Mouse (Mus musculus) c-Kit-positive CD71-negative TER-119-negative erythroid progenitor cells, embryonic 14.5 days (primary cell): Measurements from ENCODE around the gene Commd7.
A peak's percentile ranks its signal among the peaks of the same experiment; 100 is the strongest.

Experiments
- DNase-seq: peaks from one replicate; pipeline ENCODE4 v3.0.0-alpha.2; 2013; ENCODE audit warnings: low read depth

Commd7 gene

DNA sequence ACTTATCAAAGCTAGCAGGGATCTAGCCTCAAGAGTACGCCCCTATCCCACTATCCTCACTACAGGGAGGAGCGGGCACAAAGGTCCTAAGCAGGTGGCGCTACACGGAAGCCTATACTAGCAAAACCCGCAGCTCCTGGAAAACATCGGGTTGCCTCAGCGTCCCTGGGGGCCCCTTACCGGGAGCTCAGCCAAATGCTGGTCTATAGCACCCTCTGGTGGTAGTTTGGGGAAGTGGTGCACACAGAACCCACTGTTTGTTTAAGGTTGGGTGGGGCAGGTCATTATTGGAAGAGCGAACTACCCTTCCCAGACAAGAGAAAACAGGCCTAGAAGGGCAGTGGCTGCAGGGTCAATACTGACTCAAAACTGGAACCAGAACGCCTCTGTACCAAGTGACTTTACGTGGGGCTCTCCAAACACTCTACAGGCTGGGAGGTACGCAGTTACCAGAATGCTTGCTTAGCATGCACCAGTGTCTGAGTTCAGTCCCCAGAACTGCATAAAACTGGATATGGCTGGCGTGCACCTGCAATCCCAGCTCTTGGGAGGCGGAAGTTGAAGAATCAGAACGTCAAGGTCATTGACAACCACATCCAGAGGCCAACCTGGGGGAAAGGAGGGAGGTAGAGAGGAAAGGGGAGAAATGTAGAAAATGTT lies 45.9 kb downstream of the Commd7 start:
- peak; percentile 82 for DNase-seq

DNA sequence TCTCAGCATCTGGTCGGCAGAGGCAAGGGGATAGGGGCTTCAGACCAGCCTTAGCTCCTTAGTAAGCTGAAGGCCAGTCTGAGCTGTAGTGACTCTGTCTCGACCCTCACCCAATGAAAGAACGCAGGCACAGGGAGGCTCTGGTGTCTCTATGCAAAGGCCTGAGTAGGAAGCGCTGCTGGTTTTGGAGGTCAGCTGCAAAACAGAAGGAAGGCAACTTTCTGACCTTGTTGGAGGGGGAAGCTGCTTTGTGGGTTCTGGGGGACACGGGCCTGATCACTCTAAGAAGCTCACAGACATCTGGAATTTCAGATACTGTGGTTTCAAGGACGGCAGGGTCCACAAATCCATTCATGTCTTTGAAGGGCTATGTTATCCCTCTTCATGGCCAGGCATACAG lies 46.6 kb downstream of the Commd7 start:
- no peak for DNase-seq

DNA sequence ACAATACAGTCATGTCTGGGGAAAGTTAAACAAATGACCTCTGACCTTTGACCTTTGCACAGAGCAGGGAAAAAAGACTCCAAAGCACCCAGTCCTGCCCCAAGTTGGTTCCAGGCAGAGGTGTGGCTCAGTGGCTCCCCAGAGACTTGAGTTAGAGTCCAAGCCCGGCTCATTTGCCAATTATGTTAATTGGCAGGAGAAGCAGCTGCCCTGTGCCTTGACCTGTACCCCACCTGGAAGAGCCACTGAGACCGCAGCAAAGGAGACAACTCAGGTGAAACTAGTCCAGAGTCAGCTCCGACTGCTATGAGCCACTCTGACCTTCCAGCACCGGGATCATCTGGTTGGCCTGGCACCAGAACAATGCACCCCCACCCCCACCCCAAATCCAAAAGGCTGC lies 48.2 kb downstream of the Commd7 start:
- no peak for DNase-seq

DNA sequence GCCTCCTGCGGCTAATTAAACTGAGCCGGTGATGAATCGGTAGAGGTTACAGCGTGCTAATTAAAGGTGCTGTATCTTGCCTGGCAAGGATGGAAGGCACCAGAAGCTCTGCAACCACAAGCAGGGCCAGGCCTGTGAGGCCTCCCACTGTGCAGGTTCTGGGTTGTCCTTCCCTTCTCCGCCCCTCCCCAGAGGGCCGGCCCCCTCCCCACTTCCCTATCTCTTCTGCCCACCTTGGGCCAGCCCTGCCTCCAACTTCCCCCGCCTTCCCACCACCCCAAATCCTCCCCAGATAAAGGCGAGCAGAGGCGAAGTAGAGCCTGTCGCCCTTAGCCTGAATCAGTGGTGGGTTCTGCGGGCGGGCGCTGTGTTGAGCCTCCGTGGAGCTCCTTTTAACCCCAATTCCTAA lies 48.9 kb downstream of the Commd7 start:
- DNase-seq = no peak

DNA sequence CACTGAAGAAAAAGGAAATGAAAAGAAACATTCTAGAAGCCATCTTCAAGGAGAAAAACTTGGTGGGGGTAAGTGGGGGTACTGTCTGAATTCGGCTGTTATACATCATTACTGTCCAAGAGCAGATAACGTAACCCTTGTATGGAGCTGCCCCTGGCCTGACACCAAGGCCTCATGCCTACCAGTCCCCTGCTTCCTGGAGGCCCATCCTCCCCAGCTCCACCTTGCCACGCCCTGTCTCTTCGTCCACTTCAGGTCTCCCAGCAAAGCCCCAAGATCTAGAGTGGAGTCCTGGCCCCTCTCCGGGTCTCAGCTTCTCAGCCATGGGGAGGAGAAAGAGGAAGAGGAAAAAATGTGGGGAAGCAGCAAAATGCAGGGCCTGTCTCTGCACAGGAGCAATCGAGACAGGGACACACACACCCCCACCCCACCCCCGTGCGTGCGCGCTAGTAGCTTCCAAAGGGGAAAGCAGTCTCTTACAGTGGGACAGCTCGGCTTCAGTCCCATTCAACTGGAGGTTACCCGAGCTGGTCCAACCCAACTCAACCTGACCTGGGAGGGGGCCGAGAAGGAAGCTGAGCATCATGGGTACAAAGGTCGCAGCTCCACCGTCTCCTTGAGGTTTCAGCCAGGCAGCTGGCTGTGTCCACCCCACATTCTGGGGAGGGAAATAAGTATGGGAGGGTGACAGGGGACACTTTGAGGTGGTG lies 49.5 kb downstream of the Commd7 start:
- no peak for DNase-seq

DNA sequence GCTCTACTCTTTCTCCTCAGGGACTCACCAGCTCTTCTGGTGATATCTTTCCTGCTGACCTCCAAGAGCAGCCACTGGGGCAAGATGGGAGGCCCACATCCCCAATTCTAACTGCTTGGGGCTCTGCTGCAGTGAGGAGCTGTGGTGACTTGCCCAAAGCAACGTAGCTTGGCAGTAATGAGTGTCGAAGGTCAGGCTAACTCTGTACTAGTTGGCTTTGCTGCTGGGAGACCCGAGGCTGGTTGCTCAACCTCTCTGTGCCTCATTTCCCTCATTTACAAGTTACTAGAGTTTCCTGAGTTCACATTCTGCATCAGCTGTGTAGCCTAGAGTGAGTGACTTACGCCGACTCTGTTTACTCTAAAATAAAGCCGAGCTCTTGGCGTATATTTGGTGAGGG lies 51.2 kb downstream of the Commd7 start:
- no peak for DNase-seq

DNA sequence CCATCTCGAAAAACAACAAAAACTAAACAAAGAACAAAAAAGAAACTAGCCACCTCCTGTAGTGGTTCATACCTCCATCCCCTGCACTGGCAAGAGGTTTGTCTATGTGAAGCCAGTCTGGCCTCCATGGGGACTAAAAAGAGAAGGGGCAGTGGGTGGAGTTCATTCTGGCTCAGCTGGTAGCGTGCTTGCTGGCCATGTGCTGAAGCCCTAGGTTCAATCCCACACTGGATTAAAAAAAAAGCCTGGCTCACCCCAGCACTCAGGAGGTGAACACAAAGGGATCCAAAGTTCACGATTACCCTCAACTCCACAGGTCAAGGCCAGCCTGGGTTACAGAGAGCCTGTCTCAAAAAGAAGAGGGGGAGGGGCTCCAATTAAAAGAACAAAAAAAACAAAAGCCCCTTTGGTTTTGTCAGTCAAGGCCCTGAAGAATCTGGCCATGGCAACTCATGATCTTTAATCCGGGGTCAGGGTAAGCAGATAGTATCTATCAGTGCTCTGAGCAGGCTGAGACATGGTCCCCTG lies 52.1 kb downstream of the Commd7 start:
- DNase-seq = no peak

DNA sequence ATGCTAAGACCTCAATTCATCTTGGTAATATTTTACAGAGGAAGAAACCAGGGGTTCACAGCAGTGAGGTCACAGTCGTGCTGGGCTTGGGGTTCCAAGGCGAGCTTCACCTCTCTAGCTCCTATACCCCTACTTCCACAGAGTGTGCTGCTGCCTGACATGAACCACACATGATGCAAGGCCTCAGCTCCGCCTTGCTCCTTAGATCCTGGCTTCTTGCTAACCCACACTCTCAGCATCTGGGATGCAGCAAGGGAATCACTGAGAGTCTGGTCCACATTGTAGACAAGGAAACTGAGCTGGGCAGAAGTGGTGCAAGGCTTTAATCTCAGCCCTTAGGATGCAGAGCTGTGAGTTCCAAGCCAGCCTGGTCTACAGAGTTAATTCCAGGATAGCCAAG lies 52.5 kb downstream of the Commd7 start:
- DNase-seq = no peak

DNA sequence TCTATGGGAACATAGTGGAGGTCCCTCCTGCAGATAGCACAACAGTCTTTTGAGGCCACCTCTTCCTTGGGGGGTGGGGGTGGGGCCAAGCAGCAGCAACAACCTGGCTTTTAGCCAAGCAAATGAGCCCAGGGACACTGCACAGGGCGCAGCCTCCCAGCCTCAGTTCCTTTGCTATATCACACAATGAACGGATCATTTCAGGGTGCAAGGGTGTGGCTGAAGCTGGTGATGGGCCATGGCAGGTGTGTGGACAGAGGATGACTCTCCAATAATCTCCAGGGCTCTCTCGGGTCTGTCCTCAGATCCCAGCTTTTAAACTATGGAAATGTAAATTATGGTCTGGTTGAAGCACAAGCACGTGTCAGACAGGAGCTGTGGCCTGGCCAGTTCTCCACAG lies 55.5 kb downstream of the Commd7 start:
- no peak for DNase-seq

DNA sequence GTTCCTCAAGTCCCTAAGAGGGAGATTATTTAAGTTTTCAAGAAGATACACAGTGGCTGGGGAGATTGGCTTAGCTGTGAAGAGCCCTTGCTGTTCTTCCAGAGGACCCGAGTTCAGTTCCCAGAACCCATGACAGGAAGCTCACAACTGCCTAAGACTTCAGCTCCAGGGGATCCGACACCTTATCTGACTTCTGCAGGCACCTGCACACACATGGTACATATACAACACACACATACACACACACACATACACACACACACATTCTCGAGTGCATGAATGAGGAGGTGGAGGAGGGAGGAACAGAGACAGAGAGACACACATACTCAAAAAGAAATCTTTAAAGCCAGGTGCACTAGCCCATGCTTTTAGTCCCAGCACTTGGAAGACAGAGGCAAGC lies 56.4 kb downstream of the Commd7 start:
- DNase-seq = no peak

DNA sequence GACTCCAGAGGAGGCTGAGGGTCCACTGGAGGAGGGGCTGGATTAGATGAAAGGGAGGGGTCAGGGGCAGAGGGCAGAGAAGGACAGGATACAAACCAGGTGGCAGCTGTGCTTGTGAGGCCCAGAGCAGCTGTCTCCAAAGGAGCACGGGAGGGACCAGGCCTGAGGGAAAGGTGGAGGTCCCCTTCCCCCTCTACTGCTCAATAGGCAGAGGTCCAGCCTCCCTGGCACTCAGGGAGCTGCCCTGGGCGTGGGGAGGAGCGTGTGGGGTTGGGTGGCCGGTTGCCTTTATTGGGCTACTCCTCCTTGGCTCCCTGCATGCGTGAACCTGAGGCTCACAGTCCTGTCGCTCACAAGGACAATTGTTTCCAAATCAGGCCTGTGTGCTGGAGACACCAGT lies 57.0 kb downstream of the Commd7 start:
- no peak for DNase-seq

DNA sequence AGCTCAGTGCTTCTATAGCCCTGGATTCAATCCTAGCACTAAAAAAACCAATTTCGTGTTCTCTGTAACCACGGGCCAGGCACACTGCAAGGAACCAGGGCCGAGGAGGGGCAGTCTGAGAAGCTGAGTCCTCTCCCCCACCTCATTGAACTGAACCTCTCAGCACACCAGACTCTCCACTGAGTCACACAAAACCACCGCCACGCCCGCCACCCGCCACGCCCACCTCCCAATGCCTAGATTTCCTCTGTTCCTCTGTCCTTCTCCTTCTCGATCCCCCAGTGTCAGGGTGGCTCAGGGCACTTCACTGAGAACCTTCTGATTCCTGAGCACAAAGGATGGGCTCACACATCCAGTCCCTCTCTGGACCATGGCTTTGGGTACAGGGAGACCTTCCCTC lies 59.5 kb downstream of the Commd7 start:
- DNase-seq = no peak

DNA sequence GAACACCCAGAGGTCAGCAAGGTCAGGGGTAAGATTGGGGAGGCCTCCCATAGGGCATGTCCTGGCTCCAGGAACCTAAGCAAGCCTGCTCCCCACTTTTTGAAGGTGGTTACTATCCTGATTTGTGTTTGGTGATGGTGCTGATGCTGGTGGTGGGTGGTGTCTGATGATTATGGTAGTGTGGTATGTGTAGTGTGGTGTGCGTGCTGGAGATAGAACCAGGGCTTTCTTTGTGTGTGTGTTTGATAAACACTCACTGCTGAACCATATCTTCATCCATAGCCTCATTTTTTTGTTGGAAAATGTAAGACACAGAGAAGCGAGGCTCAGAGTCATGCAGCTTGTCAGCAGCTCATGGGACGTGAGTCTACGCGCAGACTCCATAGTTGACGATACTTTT lies 64.0 kb downstream of the Commd7 start:
- DNase-seq = no peak

DNA sequence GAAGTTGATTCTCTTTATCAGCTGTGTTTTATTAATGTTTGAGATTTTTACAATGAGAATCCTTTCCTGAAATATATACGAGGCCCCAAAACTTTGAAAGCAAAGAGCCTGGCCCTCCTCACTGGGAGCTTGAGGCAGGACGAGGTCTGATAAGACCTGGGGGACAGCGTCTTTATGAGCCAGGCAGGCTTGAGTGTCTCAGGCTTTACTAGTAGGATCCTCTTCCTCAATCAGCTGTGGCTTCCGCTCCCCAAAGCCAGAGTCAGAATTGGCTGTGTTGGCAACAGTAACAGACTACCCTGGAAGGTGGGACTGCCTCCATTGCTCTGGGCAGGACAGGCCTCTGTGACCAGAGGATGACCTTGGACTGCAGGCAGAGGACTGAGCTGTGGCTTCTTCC lies 64.6 kb downstream of the Commd7 start:
- no peak for DNase-seq
